8 mouse cellular contexts compared by ENCODE assay signal in genomic region chrX:74296538-74297448, GRCm38 (mm10). TPM values are rescaled to one million over a fixed set of nuclear protein-coding genes. Genes with fewer than 3 reads are reported as not detected.
DNase-seq lines count a peak whose midpoint lies in the region; ATAC-seq and TF ChIP-seq lines count a peak whose summit lies in the region.

Gene Atp6ap1 (plus strand): TSS chrX:74297097.

- peaks cover 23% of the 10 kb centered on the region for H3K36me3 ChIP-seq in hindbrain, embryonic 13.5 days

- peak; percentile 59 for DNase-seq in Patski (ENCODE audit: low read depth, low spot score)
- DNase-seq in cerebellum, postnatal 14 days, result peak; percentile 96
- DNase-seq in frontal cortex, postnatal 14 days (ENCODE audit: low spot score in 2 of 2), result peak; percentile 91 to 95
- peak; percentile 91 to 92 for DNase-seq in layer of hippocampus, postnatal 36 days
- DNase-seq in lung, postnatal 36 days, result peak; percentile 97
- DNase-seq in retina, postnatal 1 day, result peak; percentile 96
- peak; percentile 90 to 94 for DNase-seq in urinary bladder, adult 18-20 months (ENCODE audit: low spot score in 2 of 2)

- H3K4me2 ChIP-seq in hindbrain, embryonic 13.5 days, result peak within 1 kb of the TSS; percentile 68

- ATAC-seq in Patski, result peak; percentile 97
- peak; percentile 99 for ATAC-seq in hindbrain, embryonic 13.5 days (ENCODE audit: low FRiP score)

- POLR2A ChIA-PET in Patski (lab: Charles Lee), result interaction anchor here (0.6 kb wide), 1 partner anchor 11 kb away, joined by 4 read pairs; no protein-coding TSS in a partner anchor

- H3K4me3 ChIP-seq in hindbrain, embryonic 13.5 days, result peak within 1 kb of the TSS; percentile 67

- H3K9me3 ChIP-seq in hindbrain, embryonic 13.5 days, result no peaks in the 10 kb centered on the region

- peaks cover 8% of the 10 kb centered on the region for H3K27me3 ChIP-seq in Patski
- H3K27me3 ChIP-seq in hindbrain, embryonic 13.5 days, result no peaks in the 10 kb centered on the region

- in situ Hi-C loops in Patski (cut with MboI; ENCODE audit: low pct_unique_long_range_greater_than_20kb), result no loop called here

- H3K9ac ChIP-seq in hindbrain, embryonic 13.5 days, result peak within 1 kb of the TSS; percentile 87

- WGBS in hindbrain, embryonic 13.5 days, result 18% methylated on average over 37 of the region's 37 CpGs

- H3K27ac ChIP-seq in hindbrain, embryonic 13.5 days, result peak within 1 kb of the TSS; percentile 83

- H3K4me1 ChIP-seq in hindbrain, embryonic 13.5 days (replicated peaks), result peaks cover 12% of the 10 kb centered on the region; the same call in 1 of the 2 replicates

- TF ChIP-seq CTCF in Patski (IDR thresholded peaks at IDR 0.05), result no peak

- CTCF ChIA-PET in Patski (lab: Charles Lee), result interaction anchor here (1.3 kb wide), 1 partner anchor 10 kb away, joined by 4 read pairs; no protein-coding TSS in a partner anchor

RNA-seq across cellular contexts. Expression of gene Atp6ap1, which starts in this region (rescaled TPM):
- 260 TPM for polyA plus RNA-seq in Patski (2021)
- 218 and 223 TPM in 2 replicates for polyA plus RNA-seq in hindbrain, embryonic 13.5 days (2015; fragmentation: Nextera tagmentation; extraction: Ambion mirVana)
- total RNA-seq in layer of hippocampus, postnatal 36 days (2021), result 100 to 1,000 TPM; 320 to 335 TPM

Comparison
In these comparisons a context has a peak if more than half of its experiments do, and no peak if none do; other contexts are left out.
1. Peak in every context shown above with its lines: DNase-seq, ATAC-seq, H3K4me3 ChIP-seq and H3K27ac ChIP-seq.